21 mouse cellular contexts compared by ENCODE assay signal in genomic region chr16:79816913-79817312, GRCm38 (mm10).
DNase-seq lines count a peak whose midpoint lies in the region; ATAC-seq and TF ChIP-seq lines count a peak whose summit lies in the region.
"Had no signal": no experiment of that assay in that cellular context is flagged by ENCODE, and none has a peak within 500 bp of the region (broad histone marks: within the 10 kb centered on the region; RNA-seq: fewer than 3 reads in every experiment).

No protein-coding gene starts in this region.

- no peaks in the 10 kb centered on the region for H3K27me3 ChIP-seq in kidney, embryonic 14.5 days (ENCODE audit: control insufficient read depth, insufficient read depth, low read length)
- H3K27me3 ChIP-seq in kidney, adult 2 months (replicated peaks; ENCODE audit: control insufficient read depth, insufficient read depth, low read length) = no peaks in the 10 kb centered on the region
- H3K27me3 ChIP-seq in kidney, embryonic 15.5 days = no peaks in the 10 kb centered on the region
- H3K27me3 ChIP-seq in kidney, postnatal 0 days (ENCODE audit: insufficient read depth, low read length) = no peaks in the 10 kb centered on the region
- H3K27me3 ChIP-seq in kidney, embryonic 16.5 days (ENCODE audit: insufficient read depth, low read length) = no peaks in the 10 kb centered on the region
- H3K27me3 ChIP-seq: CH12.LX, Patski had no signal

- no peaks in the 10 kb centered on the region for H3K4me1 ChIP-seq in kidney, embryonic 14.5 days (ENCODE audit: control insufficient read depth, insufficient read depth, low read length)
- no peaks in the 10 kb centered on the region for H3K4me1 ChIP-seq in kidney, adult 2 months (ENCODE audit: control insufficient read depth, insufficient read depth, low read length)
- no peaks in the 10 kb centered on the region for H3K4me1 ChIP-seq in kidney, embryonic 15.5 days
- H3K4me1 ChIP-seq in kidney, postnatal 0 days (replicated peaks; ENCODE audit: insufficient read depth, low read length) = no peaks in the 10 kb centered on the region
- H3K4me1 ChIP-seq in kidney, embryonic 16.5 days (ENCODE audit: insufficient read depth, low read length) = no peaks in the 10 kb centered on the region

- TF ChIP-seq CTCF in kidney, adult 2 months (conservative IDR thresholded peaks at IDR 0.05; ENCODE audit: insufficient read depth, insufficient read length, low read depth, low read length) = no peak
- no peak for TF ChIP-seq CTCF in kidney, postnatal 0 days (IDR thresholded peaks at IDR 0.05; ENCODE audit: low read depth)

- H3K9ac ChIP-seq in kidney, embryonic 14.5 days (ENCODE audit: low read depth, low read length) = no peak overlapping the region
- no peak overlapping the region for H3K9ac ChIP-seq in kidney, embryonic 15.5 days
- no peak overlapping the region for H3K9ac ChIP-seq in kidney, postnatal 0 days (ENCODE audit: low read depth, low read length)
- no peak overlapping the region for H3K9ac ChIP-seq in kidney, embryonic 16.5 days (replicated peaks; ENCODE audit: low read length)

- H3K4me2 ChIP-seq in kidney, embryonic 14.5 days (replicated peaks; ENCODE audit: low read depth, low read length) = no peak overlapping the region
- no peak overlapping the region for H3K4me2 ChIP-seq in kidney, embryonic 15.5 days
- no peak overlapping the region for H3K4me2 ChIP-seq in kidney, postnatal 0 days (ENCODE audit: low read length)
- no peak overlapping the region for H3K4me2 ChIP-seq in kidney, embryonic 16.5 days (replicated peaks; ENCODE audit: low read depth, low read length)

- peak; percentile 73; the same call in 1 of the 2 replicates for ATAC-seq in kidney, embryonic 14.5 days (ENCODE audit: low FRiP score, low TSS enrichment)
- ATAC-seq in kidney, embryonic 15.5 days (replicated peaks; ENCODE audit: low FRiP score) = peak; percentile 76
- ATAC-seq in kidney, postnatal 0 days (replicated peaks; ENCODE audit: low FRiP score, low read depth) = no peak
- no peak for ATAC-seq in kidney, embryonic 16.5 days (ENCODE audit: low FRiP score, low TSS enrichment)
- ATAC-seq: activated CD4-positive, CD25-positive, alpha-beta regulatory T cell, adult 4 months; CD4-positive, CD25-positive, alpha-beta regulatory T cell, adult 4 months; Patski had no signal

- H3K9me3 ChIP-seq in kidney, embryonic 14.5 days (ENCODE audit: control insufficient read depth, low read length) = no peaks in the 10 kb centered on the region
- H3K9me3 ChIP-seq in kidney, embryonic 15.5 days (replicated peaks) = no peaks in the 10 kb centered on the region
- H3K9me3 ChIP-seq in kidney, postnatal 0 days (replicated peaks; ENCODE audit: low read length) = no peaks in the 10 kb centered on the region
- H3K9me3 ChIP-seq in kidney, embryonic 16.5 days (ENCODE audit: low read length) = no peaks in the 10 kb centered on the region
- H3K9me3 ChIP-seq: G1E had no signal

- DNase-seq in kidney, adult 2 months = no peak
- no peak for DNase-seq in kidney, postnatal 4 days
- DNase-seq in kidney, postnatal 0 days (ENCODE audit: low spot score) = peak; percentile 2
- DNase-seq: adrenal gland, adult 2 months; adrenal gland, adult 8-10 months; adrenal gland, postnatal 10 days; adrenal gland, postnatal 14 days; adrenal gland, postnatal 25 days; adrenal gland, postnatal 36 days; B cell, adult 2 months; cerebellum, adult 11 months; cerebellum, adult 11-12 months; cerebellum, adult 18-20 months had no signal

- no peak for TF ChIP-seq POLR2A in kidney, adult 2 months (IDR thresholded peaks at IDR 0.05; ENCODE audit: low read depth, low read length)

- no peak overlapping the region for H3K4me3 ChIP-seq in kidney, embryonic 14.5 days (ENCODE audit: low read length)
- no peak overlapping the region for H3K4me3 ChIP-seq in kidney, adult 2 months (ENCODE audit: insufficient read depth, low read depth, low read length)
- no peak overlapping the region for H3K4me3 ChIP-seq in kidney, embryonic 15.5 days (replicated peaks)
- H3K4me3 ChIP-seq in kidney, postnatal 0 days (replicated peaks; ENCODE audit: low read depth, low read length) = no peak overlapping the region
- H3K4me3 ChIP-seq in kidney, embryonic 16.5 days (ENCODE audit: low read length) = no peak overlapping the region

- 23% methylated on average over 1 of the region's 1 CpGs for WGBS in kidney, embryonic 14.5 days
- WGBS in kidney, adult 2 months = 12% methylated on average over 1 of the region's 1 CpGs
- 16% methylated on average over 1 of the region's 1 CpGs for WGBS in kidney, embryonic 15.5 days
- WGBS in kidney, postnatal 0 days = 13% methylated on average over 1 of the region's 1 CpGs
- WGBS in kidney, embryonic 16.5 days = 32% methylated on average over 1 of the region's 1 CpGs

- H3K36me3 ChIP-seq in kidney, embryonic 14.5 days (ENCODE audit: control insufficient read depth, insufficient read depth, low read length) = no peaks in the 10 kb centered on the region
- no peaks in the 10 kb centered on the region for H3K36me3 ChIP-seq in kidney, adult 2 months (ENCODE audit: control insufficient read depth, insufficient read depth, low read length)
- no peaks in the 10 kb centered on the region for H3K36me3 ChIP-seq in kidney, embryonic 15.5 days
- no peaks in the 10 kb centered on the region for H3K36me3 ChIP-seq in kidney, postnatal 0 days (ENCODE audit: insufficient read depth, low read length)
- H3K36me3 ChIP-seq in kidney, embryonic 16.5 days (ENCODE audit: insufficient read depth, low read length) = no peaks in the 10 kb centered on the region
- H3K36me3 ChIP-seq: G1E had no signal

- H3K27ac ChIP-seq in kidney, embryonic 14.5 days (ENCODE audit: low read depth, low read length) = no peak overlapping the region
- H3K27ac ChIP-seq in kidney, adult 2 months (ENCODE audit: insufficient read depth, low read depth, low read length) = no peak overlapping the region
- no peak overlapping the region for H3K27ac ChIP-seq in kidney, embryonic 15.5 days
- H3K27ac ChIP-seq in kidney, postnatal 0 days = no peak overlapping the region
- H3K27ac ChIP-seq in kidney, embryonic 16.5 days (ENCODE audit: low read length) = no peak overlapping the region

Comparison
In these comparisons a context has a peak if more than half of its experiments do, and no peak if none do; other contexts are left out.
1. ATAC-seq: peak in kidney, embryonic 14.5 days (single experiment) and kidney, embryonic 15.5 days (single experiment); none in kidney, postnatal 0 days (single experiment) and kidney, embryonic 16.5 days (single experiment).